Mouse (Mus musculus) kidney, postnatal 14 days (tissue): Measurements from ENCODE around the gene Zfp784.
A peak's percentile ranks its signal among the peaks of the same experiment; 100 is the strongest.
"Not testable (repeated sequence)": the region's sequence is repeated elsewhere in the genome, so short reads cannot be mapped to it uniquely, and the experiment has no call there.

Experiments
- DNase-seq: peaks from one replicate; pipeline ENCODE4 v3.0.0; 2022; ENCODE audit warnings: mixed read lengths

Zfp784 gene

GRCm38 (mm10) chr7:5019576-5019975 is 18.7 kb downstream of the Zfp784 start:
- DNase-seq = not testable (repeated sequence)

DNA sequence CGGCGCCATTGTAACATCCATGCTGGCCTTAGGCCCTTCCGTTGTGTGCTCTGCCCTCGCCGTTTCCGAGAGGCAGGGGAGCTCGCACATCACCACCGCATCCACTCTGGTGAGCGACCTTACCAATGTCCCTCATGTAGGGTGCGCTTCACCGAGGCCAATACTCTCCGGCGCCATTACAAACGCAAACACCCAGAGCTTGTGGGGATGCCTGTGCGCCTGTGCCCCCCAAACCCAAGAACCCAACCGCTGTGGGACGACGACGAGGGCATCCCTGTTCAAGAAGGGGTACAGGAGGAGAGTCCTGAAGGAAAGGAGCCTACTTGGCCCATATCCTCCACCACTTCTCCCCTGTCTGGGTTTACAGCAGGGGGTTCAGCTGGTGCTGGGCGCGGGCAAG is 20.3 kb downstream of the Zfp784 start:
- DNase-seq = no peak

DNA sequence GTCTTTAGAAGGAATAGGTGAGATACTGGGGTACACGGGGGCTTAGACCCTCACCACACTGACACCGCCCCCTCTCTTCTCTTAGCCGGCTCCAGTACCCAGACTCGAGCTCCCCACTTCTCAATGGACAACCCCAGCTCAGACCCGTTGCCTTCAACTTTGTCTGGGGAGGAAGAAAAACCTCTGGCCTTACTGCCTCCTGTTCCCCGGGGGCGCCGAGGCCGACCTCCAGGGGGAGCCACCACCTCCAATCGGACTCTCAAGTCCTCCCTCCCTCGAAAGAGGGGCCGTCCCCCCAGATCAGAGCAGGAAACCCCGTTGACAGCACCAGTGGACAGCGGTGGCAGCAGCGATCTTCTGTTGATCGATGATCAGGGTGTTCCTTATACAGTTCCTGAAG is 20.9 kb downstream of the Zfp784 start:
- no peak for DNase-seq

DNA sequence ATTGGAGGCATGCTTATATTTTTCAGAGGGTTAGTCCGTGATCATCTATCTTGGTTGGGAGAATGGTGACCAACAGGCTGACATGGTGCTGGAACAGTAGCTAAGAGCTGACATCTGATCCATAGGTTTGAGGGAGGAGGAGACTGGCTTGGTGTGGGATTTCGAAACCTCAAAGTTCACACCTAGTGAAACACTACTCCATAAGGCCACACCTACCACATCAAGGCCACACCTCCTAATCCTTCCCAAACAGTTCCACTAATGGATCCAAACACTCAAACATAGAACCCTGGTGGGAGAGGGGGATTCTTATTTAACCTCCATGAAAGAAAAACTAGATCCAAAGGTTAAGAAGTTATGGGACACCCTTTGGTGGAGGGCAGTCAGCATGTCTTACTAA is 21.3 kb downstream of the Zfp784 start:
- DNase-seq = no peak

DNA sequence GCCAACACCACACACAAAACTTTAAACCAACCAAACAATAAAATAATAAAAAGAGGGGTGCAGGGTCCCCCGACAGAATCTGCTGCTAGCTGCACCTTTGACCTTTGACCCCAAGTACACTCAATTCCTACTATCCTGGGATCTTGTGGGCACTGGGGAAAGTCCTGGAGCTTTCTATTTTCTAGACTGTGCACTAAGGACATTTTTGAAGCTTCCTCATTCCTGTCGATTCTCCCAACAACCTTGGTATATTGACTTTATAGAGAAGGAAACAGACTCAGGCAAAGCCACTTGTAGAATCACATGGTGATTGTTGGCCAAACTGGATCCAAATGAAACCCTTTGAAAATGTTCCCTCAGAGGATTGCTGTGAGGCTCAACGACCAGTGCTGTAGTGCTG is 22.2 kb downstream of the Zfp784 start:
- DNase-seq = no peak

GRCm38 (mm10) chr7:5015118-5016001 is 22.9 kb downstream of the Zfp784 start, which contains the start of gene Gm44973:
Gene Gm44973 (plus strand): TSS chr7:5015496.
- DNase-seq = peak; percentile 97

DNA sequence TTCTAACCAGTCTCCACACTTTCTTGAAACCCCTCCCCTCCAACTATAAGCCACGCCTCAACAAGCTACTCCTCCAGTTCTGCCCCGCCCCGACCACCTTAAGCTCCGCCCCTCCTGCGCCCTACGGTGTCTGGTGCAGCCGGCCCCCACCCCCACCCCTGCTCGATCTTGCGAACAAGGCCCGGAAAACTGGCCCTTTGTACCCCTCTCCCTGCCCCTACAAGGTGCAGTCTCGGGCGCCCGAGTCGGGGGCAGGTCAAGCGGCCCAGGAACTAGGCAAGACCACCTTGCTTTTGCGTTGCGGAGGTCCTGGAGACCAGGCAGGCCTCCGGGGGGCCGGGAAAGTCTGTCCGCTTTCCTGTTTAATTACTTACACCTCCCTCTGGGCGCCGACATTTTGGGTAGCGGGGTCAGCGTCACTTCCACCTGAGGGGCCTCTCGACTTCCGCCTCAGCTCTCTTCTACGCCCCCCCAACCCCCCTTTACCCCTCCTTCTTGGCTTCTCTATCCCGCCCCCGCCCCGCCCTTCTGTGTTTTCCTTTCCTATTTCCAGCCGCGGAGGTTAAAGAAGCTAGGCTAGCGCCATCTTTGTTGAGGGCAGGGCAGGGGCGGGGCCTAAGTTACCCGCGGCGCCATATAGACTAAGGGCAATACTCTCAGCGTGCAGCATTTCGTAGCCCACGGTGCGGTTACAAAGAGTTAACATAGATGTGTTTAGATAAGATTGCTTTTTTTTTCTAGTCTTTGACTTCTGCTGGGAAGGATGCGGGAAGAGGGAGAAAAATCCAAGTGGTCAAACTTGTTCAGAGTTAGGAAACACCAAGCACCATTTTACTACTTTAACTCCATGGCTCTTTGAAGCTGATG is 23.8 kb downstream of the Zfp784 start, which contains the start of the genes Zfp524 and Fiz1:
Gene Zfp524, plus strand, starts transcription at position 165 of the 867 bp plus-strand sequence.
Gene Fiz1, minus strand, starts transcription at position 447 of the 867 bp plus-strand sequence.
- peak; percentile 98 for DNase-seq

- no peak for DNase-seq
Measured at GRCm38 (mm10) chr7:5012681-5013513, 25.3 kb downstream of the Zfp784 start.

- no peak for DNase-seq
Measured at GRCm38 (mm10) chr7:5008229-5008628, 30.0 kb downstream of the Zfp784 start.

DNA sequence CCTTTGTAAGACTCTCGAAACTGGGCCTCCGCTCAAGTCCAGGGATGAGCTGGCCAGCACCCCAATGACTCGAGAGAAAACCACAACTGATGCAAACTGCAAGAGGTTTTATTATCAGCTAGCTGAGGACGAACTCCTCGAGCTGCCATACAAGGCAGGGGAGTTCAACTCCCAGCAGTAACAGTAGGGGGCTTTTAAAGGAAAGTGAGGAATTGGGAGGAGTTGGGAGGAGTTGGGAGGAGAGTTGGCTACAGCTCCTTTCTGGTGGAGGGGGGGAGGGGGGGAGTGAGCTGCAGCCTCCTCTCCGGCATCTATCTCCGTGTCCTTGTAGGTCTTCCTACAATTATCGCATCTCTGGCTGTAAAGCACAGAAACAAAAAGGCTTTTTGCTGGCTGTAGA is 35.4 kb downstream of the Zfp784 start:
- not testable (repeated sequence) for DNase-seq

GRCm38 (mm10) chr7:4999876-5000275 is 38.4 kb downstream of the Zfp784 start:
- no peak for DNase-seq

DNA sequence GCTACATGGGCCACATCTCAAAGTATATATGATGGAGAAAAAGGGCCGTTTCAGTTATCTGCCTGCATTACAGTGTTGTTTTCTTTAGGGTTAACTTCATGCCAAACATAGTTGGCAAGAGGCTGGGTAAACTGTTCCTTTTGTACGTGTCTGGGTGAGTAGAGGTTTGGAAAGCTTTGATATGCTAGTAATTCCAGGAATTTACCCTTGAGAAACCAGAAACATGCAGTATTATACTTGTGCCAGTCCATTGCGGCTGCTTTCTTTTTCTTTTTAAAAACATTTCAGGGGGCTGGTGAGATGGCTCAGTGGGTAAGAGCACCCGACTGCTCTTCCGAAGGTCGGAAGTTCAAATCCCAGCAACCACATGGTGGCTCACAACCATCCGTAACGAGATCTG is 41.3 kb downstream of the Zfp784 start:
- no peak for DNase-seq

- DNase-seq = peak; percentile 94
Measured at GRCm38 (mm10) chr7:4996003-4996895, 42.0 kb downstream of the Zfp784 start, which contains the start of gene Zfp579. Gene Zfp579 (minus strand): TSS chr7:4996158.

DNA sequence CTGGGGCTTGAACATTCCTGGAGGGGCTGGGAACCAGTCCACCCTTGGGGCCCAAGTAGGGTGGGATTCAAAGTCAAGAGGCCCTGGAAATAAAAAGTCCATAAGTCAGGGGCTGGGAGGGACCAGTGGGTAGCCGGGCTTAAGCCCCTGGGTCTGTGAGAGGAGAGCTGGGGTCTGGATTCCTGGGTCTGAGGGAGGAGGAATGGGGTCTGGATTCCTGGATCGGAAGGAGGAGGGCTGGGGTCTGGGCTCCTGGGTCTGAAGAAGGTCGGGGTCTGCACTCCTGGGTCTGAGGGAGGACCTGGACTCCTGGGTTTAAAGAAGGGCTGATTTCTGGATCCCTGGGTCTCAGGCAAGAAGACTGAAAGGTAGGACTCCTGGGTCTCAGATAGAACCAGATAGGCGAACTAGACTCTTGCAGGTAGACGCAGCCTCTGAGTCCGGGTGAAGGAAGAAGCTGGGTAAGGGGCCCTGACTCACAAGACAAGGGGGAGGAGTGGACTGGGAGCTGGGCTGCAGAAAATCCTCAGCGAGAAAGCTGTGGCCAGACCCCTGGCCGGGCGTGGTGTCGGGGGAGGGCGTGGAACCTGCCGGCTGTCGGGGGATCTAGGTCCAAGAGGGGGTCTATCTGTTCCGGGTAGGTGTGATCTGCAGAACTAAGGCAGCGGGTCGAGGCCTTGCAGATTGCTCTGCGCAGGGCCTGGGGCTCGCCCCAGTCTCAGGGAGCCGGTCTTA is 42.8 kb downstream of the Zfp784 start:
- no peak for DNase-seq

GRCm38 (mm10) chr7:4993999-4994788 is 44.1 kb downstream of the Zfp784 start:
- no peak for DNase-seq

DNA sequence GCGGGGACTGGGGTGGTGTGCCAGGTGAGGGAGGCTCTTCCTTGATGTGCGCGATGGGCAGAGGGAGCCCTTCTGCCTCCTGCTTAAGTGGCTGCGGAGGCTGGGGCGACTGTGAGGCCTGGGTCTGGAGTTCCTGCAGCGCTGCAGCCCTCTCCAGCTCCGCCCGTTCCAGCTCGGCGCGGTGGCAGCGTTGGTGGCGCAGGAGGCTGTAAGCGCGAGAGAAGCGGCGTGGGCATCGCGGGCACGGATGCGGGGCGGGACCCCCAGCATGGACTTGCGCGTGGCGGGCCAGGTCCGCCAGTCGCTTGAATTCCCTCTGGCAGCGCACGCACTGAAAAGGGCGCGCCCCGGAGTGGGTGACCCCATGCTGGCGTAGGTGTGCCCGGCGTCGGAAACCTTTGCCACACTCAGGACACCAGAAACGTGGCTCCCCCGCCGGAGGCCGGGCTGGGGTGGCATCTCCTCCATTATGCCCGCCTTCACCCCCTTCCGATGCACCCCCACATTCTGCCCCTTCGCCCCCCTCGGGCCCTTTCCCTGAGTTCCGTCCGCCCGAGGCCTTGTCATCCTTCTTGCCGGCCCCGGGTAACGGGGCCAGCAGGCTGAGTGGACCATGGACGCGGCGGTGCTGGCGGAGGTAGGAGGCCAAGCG is 44.8 kb downstream of the Zfp784 start:
- DNase-seq = no peak

DNA sequence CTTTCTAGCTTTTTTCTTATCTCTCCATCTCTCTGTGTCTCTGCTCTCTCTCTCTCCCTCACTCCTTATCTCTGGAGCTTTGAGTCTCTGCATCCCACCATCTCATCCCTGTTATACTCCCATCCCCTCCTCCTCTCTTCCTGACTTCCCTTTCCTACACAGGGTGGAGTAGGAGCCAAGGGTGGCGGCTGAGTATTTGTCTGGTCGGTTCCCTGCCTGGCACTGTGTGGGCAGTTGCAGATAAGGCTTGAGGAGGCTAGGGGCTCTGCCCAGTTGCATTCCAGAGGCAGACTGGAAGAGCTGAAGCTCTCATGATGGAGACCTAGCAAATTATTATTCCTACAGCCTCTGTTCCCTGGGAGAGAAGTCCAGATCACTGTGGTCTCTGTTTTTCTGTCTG is 50.0 kb downstream of the Zfp784 start:
- DNase-seq = no peak
